Mouse (Mus musculus) retina, embryonic 14.5 days (tissue): ENCODE data around the gene Dpm2.

Experiments
- DNase-seq: peaks from one replicate; pipeline ENCODE4 v3.0.0-alpha.2; 2015; ENCODE audit warnings: low spot score

Gene Dpm2

DNA sequence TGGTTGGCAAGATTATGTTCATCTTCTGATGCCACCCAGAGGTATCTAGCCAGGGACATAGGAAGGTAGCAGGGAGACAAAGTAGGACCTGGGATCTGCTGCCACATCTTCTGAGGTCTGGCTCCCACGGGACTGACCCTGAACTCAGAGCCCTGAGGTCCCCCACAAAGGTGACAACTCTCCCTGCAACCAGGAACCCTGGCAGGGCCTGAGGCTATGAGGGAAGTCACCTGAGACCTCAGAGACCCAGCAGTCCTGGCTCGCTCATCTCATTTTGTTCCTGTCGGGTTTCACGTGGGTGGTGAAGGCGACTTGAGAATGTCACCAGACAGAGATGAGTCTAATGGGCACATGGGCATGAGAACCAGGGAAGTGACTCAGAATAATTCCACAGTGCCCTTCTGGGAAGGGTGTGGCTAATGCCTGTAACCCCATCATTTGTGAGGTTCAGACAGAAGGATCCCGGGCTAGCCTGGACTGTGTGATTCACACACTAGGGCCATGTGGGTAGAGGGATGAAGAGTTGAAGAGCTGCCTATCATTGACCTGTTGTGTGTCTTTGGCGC is 14.6 kb downstream of the Dpm2 start:
- DNase-seq: no peak

- peak; percentile 96 for DNase-seq
These were observed 16.3 kb downstream of the Dpm2 start, which contains the start of gene St6galnac4 for GRCm38 (mm10) chr2:32586871-32587351. Gene St6galnac4 (plus strand): TSS chr2:32587095.

DNA sequence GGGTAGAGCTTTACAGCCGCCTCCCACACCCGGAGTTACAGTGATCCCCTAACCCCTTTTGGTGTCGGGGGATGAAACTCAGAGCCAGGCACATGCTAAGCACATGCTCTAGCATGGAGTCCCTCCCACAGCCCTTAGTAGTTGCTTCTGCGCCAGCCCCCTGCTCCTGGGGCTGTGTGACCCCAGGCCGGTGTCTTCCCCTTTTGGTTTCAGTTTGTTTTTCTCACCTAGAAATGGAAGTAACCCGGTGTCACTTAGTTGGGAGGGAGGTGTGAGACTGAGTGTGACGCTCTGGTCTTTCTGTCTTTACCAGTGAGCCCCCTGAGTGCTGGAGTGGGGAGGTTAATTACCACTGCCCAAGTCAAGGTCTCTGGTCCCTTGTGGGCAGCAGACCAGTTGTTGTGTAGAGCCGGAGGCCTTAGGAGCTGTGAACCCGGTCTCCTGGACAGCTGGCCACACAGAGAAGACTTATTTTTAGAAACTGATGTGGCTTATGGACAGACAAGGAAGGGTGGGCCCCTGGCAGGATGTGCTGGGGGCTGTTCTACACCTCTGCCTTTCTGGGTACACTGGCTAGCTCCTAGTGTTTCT is 17.2 kb downstream of the Dpm2 start:
- no peak for DNase-seq

DNA sequence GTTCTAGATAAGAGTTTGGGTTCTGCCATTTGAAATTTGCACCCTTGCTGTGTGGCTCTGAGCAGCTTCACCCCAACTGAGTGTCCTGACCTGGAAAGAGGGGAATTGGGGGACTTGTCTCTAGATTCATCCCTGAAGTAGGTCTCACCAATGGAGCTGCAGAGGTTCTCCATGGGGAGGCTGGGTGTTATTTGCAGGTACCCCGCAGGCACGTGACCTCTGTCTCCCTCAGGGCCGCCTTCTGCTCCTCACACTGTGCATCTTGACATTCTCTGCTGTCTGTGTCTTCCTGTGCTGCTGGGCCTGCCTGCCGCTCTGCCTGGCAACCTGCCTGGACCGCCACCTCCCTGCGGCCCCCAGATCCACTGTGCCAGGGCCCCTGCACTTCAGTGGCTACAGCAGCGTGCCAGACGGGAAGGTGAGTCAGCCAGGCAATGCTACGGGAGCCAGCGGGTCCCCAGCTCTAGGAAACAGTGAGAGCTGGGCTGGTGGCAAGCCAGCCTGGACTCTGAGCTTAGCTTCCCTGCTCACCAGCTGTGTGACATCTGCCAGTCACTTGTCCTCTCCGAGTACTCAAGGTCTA is 18.6 kb downstream of the Dpm2 start:
- DNase-seq: no peak

GRCm38 (mm10) chr2:32590224-32590623 is 19.6 kb downstream of the Dpm2 start:
- DNase-seq: no peak

- no peak for DNase-seq
These were observed 20.6 kb downstream of the Dpm2 start for GRCm38 (mm10) chr2:32591249-32591648.

GRCm38 (mm10) chr2:32596725-32597124 is 26.1 kb downstream of the Dpm2 start:
- no peak for DNase-seq

- no peak for DNase-seq
These were observed 26.6 kb downstream of the Dpm2 start for GRCm38 (mm10) chr2:32597248-32597647.

DNA sequence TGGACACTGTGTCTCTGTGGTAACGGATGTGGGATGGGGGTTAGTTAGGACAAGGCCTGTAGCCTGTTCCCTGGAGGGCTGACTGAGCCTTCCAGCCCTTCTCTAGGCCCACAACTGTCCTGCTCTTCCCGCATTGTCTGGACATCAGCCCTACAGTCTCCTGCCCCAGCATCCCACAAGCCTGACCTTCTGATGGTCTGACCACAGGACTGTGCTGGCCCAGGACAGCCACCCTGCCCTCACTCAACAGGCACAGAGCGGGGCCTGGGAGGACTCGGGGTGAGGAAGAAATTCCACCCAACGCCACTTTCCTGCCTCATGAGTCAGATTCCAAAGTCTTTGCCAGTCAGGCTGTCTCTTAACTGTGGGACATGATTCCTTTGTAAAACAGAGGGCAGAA is 27.0 kb downstream of the Dpm2 start:
- DNase-seq: no peak

DNA sequence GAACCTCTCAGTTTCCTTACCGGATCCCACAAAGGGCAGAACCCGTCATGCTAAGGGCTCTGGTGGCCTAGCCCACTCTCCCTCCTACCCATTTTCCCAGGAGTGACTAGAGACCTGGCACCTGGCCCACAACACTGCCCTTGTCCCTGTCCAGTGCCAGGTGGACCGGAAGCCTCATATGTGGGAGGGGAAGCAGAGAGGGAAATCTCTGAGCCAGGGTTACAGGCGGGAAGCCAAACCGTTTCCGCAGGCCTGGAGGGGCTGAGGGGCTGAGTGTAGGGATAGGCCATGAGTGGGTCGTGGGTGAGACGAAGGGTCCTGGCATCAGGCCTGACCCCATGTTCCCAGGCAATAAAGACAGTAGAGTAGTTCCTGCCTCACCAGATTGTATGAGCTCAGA is 27.8 kb downstream of the Dpm2 start:
- DNase-seq: no peak

DNA sequence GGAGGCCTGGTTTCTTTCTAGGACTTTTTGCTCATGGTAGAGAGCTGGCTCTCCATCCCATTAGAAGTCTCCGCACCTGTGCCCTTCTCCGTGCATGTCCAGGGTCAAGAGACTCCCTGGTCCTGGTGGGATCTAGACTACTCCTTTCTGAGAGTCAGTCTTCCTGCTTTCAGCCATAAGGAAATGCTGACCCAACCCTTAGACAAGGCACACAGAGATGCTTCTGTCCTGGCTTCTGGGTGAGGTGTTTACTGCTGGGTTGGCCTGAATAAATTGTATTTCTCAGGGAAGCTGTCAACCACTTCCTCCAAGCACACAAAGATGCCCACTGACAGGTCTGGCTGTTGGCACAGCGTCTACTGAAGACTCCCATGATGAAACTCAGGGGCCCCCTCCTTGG is 28.8 kb downstream of the Dpm2 start, which contains the start of gene St6galnac6:
TSS of gene St6galnac6 (plus strand) at position 301 of the 400 bp plus-strand sequence.
- DNase-seq: no peak

DNA sequence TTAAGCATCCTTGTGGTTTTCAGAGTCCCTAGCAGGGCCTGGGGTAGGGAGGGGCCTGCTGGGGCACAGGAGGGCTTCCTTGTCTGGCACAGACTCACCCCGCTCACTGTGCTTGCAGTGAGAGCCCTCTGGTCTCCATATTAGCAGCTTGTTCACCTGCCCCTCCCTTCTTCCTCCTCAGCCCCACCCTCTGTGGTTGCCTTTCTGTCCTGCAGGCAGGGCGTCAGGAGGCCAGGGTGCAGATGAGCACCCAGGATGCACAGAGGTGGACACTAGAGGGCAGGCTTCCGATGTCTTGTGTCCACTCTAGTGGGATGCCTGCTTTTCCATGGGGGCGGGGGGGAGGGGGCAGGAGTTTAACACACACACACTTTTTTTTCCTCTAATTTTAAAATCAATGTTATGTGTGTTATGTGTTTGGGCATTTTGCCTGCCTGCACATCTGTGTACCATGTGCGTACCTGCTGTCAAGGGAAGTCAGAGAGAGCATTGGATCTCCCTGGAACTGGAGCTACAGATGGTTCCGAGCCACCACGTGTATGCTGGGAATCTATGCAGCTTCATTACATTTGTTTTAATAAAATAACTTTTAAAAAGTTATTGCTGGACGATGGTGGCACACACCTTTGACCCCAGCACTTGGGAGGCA is 30.9 kb downstream of the Dpm2 start:
- peak; percentile 61 for DNase-seq

GRCm38 (mm10) chr2:32602600-32603054 is 32.0 kb downstream of the Dpm2 start:
- peak; percentile 83 for DNase-seq

DNA sequence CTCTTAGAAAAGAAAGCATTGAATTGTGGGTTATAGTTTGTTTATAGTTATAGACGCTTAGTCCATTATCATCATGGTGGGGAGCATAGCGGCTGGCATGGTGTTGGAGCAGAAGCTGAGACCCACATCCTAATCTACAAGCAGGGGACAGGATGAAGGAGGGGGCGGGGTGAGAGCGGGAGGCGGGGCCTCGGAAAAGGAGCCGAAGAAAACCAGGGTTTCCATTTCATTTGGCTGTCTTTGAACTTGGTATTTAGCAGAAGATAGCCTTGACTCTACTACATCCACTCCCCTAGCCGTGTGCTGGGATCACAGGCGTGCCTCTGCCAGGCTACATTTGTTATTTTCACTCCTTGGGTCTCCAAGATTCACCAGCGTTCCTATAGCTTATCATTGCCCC is 34.0 kb downstream of the Dpm2 start:
- no peak for DNase-seq

DNA sequence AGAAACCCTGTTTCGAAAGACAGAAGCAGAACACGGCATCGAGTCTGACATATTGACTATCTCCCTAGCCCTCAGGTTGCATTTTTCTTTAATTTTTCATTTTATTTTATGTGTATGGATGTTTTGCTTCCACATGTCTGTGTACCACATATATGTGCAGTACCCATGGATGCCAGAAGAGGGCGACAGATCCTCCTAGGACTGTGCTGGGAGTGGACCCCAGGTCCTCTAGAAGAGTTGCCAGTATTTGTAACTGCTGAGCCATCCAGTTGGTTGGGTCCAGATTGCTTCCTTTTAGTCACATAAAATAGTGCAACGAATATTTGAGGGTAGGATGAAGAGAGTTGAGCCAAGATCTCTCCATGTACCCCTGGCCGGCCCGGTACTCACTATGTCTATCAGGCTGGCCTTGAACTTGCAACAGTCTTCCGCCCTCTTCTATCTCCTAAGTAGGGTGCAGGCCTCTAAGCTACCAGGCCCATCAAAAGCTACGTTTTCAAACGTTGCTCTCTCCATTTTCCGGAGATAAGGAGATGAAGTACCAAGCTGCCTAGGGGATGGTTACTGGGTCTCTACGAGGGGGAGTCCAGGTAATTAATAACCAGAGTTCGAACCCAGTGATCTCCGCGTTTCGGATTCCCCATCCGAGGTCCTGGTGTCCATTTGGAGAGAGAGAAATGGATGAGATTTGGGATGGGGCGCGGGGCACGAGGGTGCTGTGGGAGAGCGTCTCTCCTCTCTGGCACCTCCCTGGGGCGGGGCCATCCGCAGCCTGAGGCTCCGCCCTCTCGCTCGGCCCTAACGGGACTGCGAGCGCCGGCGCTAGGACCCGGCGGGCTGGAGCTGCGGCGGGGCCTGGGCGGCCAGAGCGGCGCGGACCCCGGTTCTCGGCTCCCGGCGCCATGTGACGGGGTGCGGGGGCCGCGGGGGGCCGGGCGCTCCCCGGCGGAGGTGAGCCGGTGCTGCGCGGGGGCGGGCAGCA is 35.8 kb downstream of the Dpm2 start:
- DNase-seq: peak; percentile 89

GRCm38 (mm10) chr2:32607262-32607947 is 36.7 kb downstream of the Dpm2 start:
- DNase-seq: peak; percentile 50

DNA sequence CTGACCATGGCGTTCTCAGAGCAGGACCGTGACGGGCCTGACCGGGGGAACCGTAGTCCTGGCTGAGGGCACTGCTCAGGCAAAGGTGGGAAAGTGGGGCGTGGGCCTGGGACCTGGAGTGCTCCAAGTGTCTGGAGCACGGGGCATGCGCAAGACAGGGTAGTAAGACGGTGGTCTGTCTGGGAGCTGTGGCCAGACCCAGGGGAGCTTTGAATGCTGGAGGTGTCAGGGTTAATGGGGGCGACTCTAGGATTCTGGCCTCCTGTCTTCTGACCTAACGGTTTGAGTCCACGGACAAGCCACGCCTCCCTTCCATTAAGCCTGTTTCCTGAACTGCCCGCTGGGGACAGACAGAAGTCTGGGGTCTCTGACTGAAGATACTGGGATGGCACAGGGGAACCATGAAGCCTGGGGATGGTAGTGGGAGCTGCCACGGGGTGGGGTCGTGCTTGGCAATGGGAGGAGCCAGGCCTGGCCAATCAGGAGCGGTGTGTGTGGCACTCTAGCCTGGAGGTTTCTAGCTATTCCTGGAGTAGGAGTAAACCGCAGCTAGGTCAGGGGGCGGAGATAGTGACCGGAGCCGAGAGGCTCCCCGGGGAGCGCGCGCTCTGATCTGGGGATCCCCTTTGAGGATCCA is 37.6 kb downstream of the Dpm2 start:
- DNase-seq: peak; percentile 80

DNA sequence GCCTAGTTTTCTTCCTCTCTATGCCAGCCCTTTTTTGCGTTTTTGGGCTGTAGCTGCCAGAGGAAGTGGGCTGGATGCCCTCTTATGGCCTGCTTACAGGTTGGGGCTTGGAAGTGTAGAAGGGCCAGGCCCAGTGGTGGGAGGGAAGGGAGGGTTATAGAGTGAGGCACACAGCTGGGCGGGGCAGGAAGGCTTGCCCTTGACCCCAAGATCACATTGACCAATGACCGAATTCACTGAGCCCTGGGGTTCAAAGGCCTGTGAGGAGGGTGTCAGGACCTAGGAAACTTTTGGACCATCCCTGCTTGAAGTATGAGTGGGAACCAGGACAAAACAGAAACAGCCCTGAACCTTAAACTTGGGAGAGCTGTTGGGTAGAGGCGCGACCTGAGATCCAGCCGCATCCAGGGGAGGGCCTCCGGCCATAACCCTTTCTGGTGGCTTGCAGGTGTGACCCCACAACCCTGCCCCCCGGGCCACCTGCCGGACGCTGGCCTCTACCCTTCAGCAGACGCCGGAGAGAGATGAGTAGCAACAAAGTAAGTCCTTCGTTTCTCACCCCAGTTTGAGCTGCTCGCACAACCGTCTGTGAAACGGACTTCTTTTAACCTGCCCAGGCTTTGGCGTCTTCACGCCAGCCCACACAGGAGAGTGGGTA is 38.2 kb downstream of the Dpm2 start:
- DNase-seq: no peak

DNA sequence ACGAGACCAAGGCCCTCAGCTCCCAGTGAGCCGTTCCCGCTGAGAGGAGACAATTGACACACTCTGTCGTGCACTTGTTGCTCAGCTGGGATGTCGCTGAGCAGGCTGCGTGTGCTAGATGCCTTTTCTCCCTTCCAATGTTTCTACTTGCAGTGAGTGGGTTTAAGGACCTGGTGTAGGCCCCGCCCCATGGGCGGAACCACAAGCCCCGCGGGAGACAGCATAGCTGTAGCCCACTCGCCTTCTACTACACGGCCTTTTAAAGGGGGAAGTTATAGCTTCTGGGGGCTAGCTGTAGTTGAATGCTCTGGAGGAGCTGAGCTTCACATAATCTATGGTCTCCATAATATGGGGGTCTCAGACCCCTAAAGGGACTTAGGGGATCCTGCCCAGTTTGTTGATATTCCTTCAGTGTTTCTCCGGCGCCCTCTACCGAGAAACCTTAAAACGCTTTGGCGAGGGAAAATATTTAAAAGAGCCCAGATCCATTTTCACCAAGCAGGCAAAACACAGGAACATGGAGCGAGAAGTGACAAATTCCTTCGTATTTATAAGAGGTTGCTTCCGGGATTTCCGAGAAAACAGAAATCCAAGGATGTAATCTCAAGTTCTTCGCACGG is 40.1 kb downstream of the Dpm2 start:
- peak; percentile 72 for DNase-seq

DNA sequence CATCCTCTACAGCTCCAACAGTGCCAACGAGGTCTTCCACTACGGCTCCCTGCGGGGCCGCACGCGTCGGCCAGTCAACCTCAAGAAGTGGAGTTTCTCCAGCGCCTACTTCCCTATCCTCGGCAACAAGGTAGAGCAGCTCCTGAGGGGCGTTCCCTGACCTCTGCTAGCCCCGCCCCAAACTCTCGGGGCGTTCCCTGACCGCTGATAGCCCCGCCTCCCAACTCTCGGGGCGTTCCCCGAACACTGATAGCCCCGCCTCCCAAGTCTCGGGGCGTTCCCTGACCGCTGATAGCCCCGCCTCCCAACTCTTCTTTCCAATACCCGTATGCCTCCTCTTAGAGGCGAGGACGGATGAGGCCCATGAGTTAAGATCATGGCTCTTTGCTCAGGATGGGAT is 41.6 kb downstream of the Dpm2 start:
- DNase-seq: no peak
